Mouse (Mus musculus): Measurements from ENCODE around the gene Cstf1. TPM values are rescaled to one million over a fixed set of nuclear protein-coding genes. Genes with fewer than 3 reads are reported as not detected.
A peak's percentile ranks its signal among the peaks of the same experiment; 100 is the strongest.

Gene Cstf1
- polyA plus RNA-seq, 1 experiment, result 43.2 TPM

DNA sequence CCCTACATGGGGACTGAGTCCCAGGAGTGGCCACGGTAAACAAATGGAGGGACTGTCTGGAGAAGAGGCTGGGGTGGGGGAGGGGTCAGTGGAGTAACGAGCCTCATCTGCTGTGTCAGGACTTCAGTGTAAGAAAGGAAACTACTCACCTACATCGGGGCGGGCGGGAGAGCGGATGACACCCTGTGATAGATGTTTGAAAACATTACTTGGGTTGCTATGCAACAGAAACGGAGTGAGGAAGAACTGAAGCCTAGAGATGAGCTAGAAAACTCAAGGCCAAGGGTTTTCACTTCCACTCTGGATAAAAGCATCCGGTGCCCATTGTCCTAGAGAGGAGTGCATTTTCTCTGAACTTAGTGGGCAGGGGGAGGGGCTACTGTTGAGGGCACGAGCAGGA, 29.4 kb downstream of the Cstf1 start:
- DNase-seq (ENCODE audit: low read depth), result peak; percentile 30
- TF ChIP-seq CTCF (IDR thresholded peaks at IDR 0.05; ENCODE audit: borderline replicate concordance, extremely low read depth, insufficient read depth, insufficient read length) (no peak), POLR2A (IDR thresholded peaks at IDR 0.05; ENCODE audit: borderline replicate concordance, extremely low read depth, insufficient read depth, insufficient read length, poor library complexity, severe bottlenecking) (no peak)

DNA sequence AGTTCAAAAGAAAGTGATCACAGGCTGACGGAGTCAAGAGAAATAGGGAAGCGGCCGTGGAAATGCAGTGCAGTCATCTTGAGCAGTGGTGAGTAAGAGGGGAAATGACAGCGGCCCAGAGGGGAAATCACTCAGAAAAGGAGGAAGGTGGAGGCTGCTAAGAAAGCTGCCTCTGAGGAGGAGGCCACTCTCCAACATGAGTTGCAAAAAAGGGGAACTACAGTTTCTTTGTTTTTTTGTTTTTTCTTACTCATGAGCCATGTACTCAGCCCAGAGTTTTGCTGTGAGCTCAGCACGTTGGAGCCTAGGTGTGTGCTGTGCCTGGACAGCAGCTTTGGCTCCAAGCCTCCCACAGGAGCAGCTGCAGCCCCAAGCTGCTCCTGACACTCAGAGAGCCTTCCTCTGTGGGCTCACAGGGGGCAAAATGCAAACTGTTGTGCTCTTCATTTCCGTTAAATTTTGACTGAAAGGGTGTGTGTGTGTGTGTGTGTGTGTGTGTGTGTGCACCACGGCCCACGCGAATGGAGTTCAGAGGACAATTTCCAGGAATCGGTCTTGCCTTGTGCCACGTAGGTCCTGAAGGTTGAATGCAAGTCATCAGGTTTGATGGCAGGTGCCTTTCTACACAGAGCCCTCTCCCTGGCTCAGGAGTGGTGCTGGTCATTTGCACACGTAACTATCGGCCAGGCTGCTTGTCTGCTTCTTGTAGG, 30.8 kb downstream of the Cstf1 start:
- no peak for DNase-seq (ENCODE audit: low read depth)
- TF ChIP-seq POLR2A (IDR thresholded peaks at IDR 0.05; ENCODE audit: borderline replicate concordance, extremely low read depth, insufficient read depth, insufficient read length, poor library complexity, severe bottlenecking), result no peak
- TF ChIP-seq CTCF (IDR thresholded peaks at IDR 0.05; ENCODE audit: borderline replicate concordance, extremely low read depth, insufficient read depth, insufficient read length), result no peak

DNA sequence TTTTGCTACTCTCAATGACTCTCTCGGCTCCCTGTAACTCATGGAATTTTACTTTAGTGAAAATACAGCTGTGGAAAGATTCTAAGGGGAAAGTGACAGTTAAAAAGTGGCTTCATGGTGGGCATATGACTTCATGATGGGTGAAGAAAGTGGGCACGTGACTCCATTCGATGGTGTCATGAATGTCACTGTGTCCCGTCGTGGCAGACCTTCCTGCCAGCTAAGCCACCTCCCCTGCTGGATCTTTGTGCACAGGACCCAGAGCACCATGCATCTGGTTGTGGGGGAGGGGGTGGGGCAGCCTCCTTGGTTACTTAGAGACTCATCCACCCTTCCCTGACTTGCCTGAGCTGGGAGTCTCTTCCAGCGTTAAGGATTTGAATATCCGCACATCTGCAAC, 33.8 kb downstream of the Cstf1 start:
- DNase-seq (ENCODE audit: low read depth), result no peak
- TF ChIP-seq CTCF (IDR thresholded peaks at IDR 0.05; ENCODE audit: borderline replicate concordance, extremely low read depth, insufficient read depth, insufficient read length) (no peak), POLR2A (IDR thresholded peaks at IDR 0.05; ENCODE audit: borderline replicate concordance, extremely low read depth, insufficient read depth, insufficient read length, poor library complexity, severe bottlenecking) (no peak)

DNA sequence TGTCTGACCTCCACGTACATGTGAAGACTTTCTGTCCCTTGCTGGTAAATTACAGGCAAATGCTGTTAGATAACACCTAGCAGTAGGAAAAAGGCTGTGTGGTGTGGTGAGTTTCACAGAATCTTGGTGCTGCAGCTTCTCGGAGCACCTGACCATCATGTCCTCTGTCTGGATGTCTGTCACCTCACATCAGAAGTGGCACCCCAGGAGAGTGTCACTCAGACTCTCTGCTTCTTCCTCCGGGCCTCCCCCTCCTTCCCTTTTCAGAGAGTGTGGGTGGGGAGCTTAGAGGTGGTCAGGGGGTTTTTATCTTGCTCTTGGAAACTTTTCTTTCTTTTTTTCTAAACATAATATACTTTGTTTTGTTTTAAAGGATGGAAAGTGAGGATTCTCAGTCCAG, 34.5 kb downstream of the Cstf1 start:
- no peak for TF ChIP-seq CTCF (IDR thresholded peaks at IDR 0.05; ENCODE audit: borderline replicate concordance, extremely low read depth, insufficient read depth, insufficient read length)
- no peak for TF ChIP-seq POLR2A (IDR thresholded peaks at IDR 0.05; ENCODE audit: borderline replicate concordance, extremely low read depth, insufficient read depth, insufficient read length, poor library complexity, severe bottlenecking)
- DNase-seq (ENCODE audit: low read depth), result no peak

DNA sequence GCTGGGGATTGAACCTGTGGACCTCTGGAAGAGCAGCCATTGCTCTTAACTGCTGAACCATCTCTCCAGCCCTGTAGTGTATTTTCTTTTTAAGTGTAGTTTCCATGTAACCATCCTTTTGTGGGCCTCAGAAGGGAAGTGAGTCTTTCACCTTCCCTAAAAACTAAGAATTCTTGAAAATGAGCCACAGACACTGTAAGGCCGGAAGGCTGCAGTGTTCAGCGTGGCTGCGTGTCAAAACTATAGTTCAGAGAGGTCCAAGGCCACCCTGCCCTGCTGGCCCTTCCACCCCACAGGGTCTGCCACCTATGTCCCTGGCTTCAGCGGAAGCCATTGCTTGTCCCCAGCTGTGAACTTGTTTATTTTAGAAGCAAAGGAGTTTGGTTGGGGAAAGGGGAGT, 35.7 kb downstream of the Cstf1 start:
- DNase-seq (ENCODE audit: low read depth), result no peak

DNA sequence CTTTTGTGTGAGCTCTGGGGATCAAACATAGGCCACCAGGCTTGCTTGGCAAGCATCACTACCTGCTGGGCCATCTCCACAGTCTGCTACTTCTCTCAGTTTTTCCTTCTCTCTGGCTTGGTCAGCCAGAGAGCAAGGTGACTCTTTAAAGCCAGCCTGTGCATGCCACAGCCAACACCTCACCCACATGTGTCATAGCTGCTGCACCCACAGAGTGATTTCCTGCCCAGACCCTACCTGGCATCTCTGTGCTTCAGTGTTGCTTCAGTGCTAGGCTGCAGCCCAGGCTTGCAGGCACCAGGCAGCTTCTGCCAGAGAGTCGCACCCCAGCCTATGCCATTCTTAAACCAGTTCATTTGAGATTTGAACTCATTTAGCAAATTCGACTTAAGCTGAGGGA, 37.0 kb downstream of the Cstf1 start:
- no peak for TF ChIP-seq POLR2A (IDR thresholded peaks at IDR 0.05; ENCODE audit: borderline replicate concordance, extremely low read depth, insufficient read depth, insufficient read length, poor library complexity, severe bottlenecking)
- TF ChIP-seq CTCF (IDR thresholded peaks at IDR 0.05; ENCODE audit: borderline replicate concordance, extremely low read depth, insufficient read depth, insufficient read length), result no peak

More for the DNA sequence above, 35.7 kb downstream of the Cstf1 start:
- no peak for TF ChIP-seq POLR2A (IDR thresholded peaks at IDR 0.05; ENCODE audit: borderline replicate concordance, extremely low read depth, insufficient read depth, insufficient read length, poor library complexity, severe bottlenecking)
- no peak for TF ChIP-seq CTCF (IDR thresholded peaks at IDR 0.05; ENCODE audit: borderline replicate concordance, extremely low read depth, insufficient read depth, insufficient read length)

DNA sequence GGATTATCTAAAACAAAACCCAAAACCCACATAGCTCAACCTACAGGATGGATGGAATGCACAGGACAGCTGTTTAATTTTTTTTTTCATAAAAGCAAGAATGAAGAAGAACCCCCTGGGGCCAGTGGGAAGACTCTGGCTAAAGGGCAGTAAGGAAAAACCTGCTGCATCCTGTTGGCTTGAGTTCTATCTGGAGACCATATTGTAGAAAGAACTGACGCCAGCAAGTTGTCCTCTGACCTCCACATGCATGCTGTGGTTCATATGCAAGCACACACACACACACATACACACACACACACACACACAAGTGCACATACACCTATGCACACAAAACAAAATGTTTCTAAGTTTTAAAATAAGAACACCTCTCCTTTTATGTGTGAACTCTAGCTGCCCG, 40.2 kb downstream of the Cstf1 start:
- TF ChIP-seq POLR2A (IDR thresholded peaks at IDR 0.05; ENCODE audit: borderline replicate concordance, extremely low read depth, insufficient read depth, insufficient read length, poor library complexity, severe bottlenecking) (no peak), CTCF (IDR thresholded peaks at IDR 0.05; ENCODE audit: borderline replicate concordance, extremely low read depth, insufficient read depth, insufficient read length) (no peak)
- no peak for DNase-seq (ENCODE audit: low read depth)

More for the DNA sequence above, 37.0 kb downstream of the Cstf1 start:
- DNase-seq (ENCODE audit: low read depth), result no peak

DNA sequence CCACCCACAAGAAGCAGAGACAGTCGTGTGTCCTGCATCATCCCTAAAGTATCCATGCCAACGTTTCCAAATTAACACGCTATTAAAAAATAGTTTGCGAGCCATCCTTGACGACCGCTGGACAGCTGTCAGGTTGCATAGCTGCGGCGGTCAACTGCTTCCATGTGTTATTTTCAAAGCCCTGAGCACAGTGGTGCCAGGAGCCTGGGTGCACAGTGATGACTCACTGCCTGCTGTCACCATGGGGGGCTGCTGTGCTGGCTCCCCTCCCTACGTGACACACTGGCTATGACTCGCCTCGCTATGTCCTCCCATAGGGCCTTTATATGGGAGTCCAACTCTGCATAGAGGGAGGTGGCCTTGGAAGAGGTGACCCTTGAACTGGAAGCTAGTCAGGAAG, 40.6 kb downstream of the Cstf1 start:
- TF ChIP-seq POLR2A (IDR thresholded peaks at IDR 0.05; ENCODE audit: borderline replicate concordance, extremely low read depth, insufficient read depth, insufficient read length, poor library complexity, severe bottlenecking) (no peak), CTCF (IDR thresholded peaks at IDR 0.05; ENCODE audit: borderline replicate concordance, extremely low read depth, insufficient read depth, insufficient read length) (no peak)
- DNase-seq (ENCODE audit: low read depth), result no peak

DNA sequence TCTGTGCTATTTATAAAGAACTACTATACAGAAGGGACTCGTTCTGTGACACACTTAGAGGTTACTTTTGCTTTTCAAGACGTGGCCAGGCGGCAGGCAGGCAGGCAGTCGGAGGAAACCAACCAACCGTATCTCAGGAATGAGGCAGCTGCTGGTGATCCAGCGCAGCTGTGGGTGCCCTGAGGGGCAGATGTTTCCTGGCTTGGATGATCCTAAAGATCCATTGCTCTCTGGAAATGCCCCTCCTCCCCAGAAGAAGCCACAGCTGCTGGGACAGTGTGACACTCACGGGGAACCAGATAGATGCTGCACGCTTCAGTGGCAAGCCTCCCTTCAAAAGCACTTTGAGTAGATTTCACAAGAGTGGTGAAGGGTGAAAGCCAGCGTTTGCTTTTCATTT, 42.0 kb downstream of the Cstf1 start:
- TF ChIP-seq POLR2A (IDR thresholded peaks at IDR 0.05; ENCODE audit: borderline replicate concordance, extremely low read depth, insufficient read depth, insufficient read length, poor library complexity, severe bottlenecking), result no peak
- no peak for TF ChIP-seq CTCF (IDR thresholded peaks at IDR 0.05; ENCODE audit: borderline replicate concordance, extremely low read depth, insufficient read depth, insufficient read length)
- DNase-seq (ENCODE audit: low read depth), result peak; percentile 37

DNA sequence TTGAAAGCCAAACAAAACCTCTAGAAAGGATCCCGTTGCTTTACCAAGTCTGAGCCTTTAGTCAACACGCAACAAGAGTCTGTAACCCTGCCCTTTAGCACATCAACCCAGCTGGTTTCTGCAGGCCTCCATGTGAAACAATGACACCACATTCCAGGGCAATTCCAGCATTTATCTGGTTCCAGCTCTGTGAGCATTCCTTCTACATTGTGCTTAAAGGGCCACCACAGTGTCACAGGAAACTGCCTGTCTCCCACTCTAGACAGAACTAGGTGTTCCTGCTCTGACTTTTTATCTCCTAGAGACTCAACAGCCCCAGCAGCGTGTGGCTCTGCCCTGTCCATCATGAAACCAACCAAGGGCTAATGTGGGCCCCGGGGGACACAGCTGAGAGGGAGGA, 42.8 kb downstream of the Cstf1 start:
- no peak for DNase-seq (ENCODE audit: low read depth)
- TF ChIP-seq POLR2A (IDR thresholded peaks at IDR 0.05; ENCODE audit: borderline replicate concordance, extremely low read depth, insufficient read depth, insufficient read length, poor library complexity, severe bottlenecking) (no peak), CTCF (IDR thresholded peaks at IDR 0.05; ENCODE audit: borderline replicate concordance, extremely low read depth, insufficient read depth, insufficient read length) (no peak)

DNA sequence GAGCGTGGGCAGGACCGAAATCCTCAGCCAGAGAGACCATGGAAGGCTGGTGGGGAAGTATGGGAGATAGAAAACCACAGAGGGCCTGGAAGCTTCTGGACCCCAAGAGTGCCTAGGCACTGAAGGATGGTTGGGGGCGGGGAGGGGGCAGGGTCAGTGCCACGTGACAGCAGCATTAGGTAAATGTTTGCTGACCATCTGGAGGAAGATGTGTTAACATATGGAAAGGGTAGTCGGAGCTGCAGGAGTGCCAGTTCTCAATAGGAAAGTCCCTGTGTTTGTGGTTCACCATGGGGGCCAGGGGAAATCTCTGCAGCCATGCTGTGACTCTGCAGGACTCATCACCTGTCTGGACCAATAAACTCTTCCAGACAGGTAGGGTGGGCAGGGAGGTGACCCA, 43.4 kb downstream of the Cstf1 start:
- TF ChIP-seq CTCF (IDR thresholded peaks at IDR 0.05; ENCODE audit: borderline replicate concordance, extremely low read depth, insufficient read depth, insufficient read length) (no peak), POLR2A (IDR thresholded peaks at IDR 0.05; ENCODE audit: borderline replicate concordance, extremely low read depth, insufficient read depth, insufficient read length, poor library complexity, severe bottlenecking) (no peak)
- no peak for DNase-seq (ENCODE audit: low read depth)

DNA sequence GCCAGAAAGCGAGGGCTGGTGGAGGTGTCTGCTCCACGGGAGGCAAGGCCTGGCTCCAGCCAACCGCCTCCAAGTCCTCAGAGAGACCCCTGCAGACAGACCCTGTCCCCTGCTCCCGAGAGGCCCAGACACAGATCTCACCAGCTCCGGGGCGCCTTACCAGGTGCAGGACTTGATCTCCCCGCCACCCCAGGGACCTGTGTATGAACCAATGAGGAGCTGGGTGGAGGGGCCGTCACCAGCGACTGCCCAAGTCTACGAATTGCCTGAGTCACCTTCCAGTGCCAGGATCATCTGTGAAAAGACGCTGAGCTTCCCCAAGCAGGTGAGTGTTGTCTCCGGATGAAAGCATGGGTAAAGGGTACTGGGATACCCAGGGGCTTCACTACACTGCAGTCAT, 45.7 kb downstream of the Cstf1 start:
- no peak for DNase-seq (ENCODE audit: low read depth)
- no peak for TF ChIP-seq CTCF (IDR thresholded peaks at IDR 0.05; ENCODE audit: borderline replicate concordance, extremely low read depth, insufficient read depth, insufficient read length)
- no peak for TF ChIP-seq POLR2A (IDR thresholded peaks at IDR 0.05; ENCODE audit: borderline replicate concordance, extremely low read depth, insufficient read depth, insufficient read length, poor library complexity, severe bottlenecking)

Data from brain, embryonic 14.5 days (tissue).